Mouse (Mus musculus) brain, embryonic 14.5 days (tissue): ENCODE data around the gene Tspan32.

Source experiments
- CTCF ChIP-seq: fragments of 200-500 bp; IDR thresholded peaks from 2 replicates; pipeline ENCODE4 v1.5.1; 2012; ENCODE audit warnings: inconsistent platforms, mild to moderate bottlenecking, moderate library complexity, borderline replicate concordance; ENCODE audit not compliant: insufficient read depth, insufficient read length; ENCODE audit errors: extremely low read depth
- POLR2A ChIP-seq: fragments of 200-500 bp; IDR thresholded peaks from 2 replicates; pipeline ENCODE4 v1.6.1; 2012; ENCODE audit warnings: mild to moderate bottlenecking, inconsistent platforms, borderline replicate concordance; ENCODE audit not compliant: poor library complexity, insufficient read depth, insufficient read length, severe bottlenecking; ENCODE audit errors: extremely low read depth

DNA sequence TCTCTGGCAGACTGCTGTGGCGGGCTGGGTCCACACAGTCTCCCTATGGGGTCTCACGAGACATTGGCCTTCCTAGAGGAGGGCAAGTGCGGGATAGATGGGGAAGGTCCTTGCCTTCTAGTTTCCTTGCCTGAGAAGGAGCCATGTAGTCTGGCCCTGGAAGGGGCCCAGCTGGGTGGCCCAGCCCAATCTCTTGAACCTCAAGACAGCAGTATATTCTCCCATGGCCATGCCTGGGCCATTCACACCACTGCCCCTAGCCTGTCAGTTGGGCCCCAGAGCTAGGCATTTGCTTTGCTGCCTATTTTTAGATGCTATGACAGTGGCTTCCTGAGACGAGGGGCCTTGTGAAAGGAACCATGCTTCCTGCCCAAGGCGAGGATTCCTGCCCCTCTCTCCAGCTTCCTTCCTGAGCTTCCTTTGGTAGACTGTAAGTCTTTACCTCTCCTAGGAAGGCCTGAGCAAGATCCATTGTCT is 53.4 kb downstream of the Tspan32 start:
- TF ChIP-seq CTCF (no peak), POLR2A (no peak)
